Mouse (Mus musculus): ENCODE data around the gene Phc3. TPM values are rescaled to one million over a fixed set of nuclear protein-coding genes. Genes with fewer than 3 reads are reported as not detected.

Gene Phc3
- 3.5 and 3.8 TPM in 2 replicates for polyA plus RNA-seq (2015; fragmentation: Nextera tagmentation; extraction: Ambion mirVana)

DNA sequence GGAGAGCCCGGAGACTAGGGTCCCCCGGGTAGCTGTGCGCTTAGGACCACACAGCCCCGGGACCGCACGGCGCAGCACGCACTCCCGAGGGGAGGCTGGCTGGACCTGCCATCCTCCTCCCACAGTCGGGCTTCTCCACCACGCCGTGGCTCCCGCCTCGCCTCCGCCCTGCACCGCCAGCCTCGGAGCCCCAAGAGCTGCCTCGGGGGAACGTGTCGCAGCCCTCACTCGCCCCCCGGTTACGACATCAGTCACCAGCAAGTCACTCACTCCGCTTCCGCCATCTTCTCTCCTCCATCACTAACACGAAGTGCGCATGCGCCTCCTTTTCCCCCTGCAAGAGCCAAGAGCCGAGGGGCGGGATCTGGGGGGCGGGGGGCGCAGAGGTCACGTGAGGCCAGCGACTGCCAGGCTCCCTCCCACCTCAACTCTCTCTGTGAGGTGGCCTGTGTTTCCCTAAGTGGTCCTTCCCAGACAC lies at the start of gene Phc3:
Phc3 (minus strand) TSS at position 312 of the 478 bp plus-strand sequence.
- WGBS: under 1% methylated on average over 33 of the region's 34 CpGs
- Histone ChIP-seq H3K4me2 (replicated peaks; ENCODE audit: low read depth) (peak within 1 kb of the TSS; percentile 79), H3K9me3 (ENCODE audit: control insufficient read depth) (no peaks in the 10 kb centered on the region), H3K27ac (ENCODE audit: low read depth, low read length) (peak within 1 kb of the TSS; percentile 94), H3K36me3 (ENCODE audit: control insufficient read depth, insufficient read depth) (peaks cover 10% of the 10 kb centered on the region), H3K4me3 (ENCODE audit: low read depth, low read length) (peak within 1 kb of the TSS; percentile 100), H3K27me3 (replicated peaks; ENCODE audit: control insufficient read depth, insufficient read depth, low read length) (no peaks in the 10 kb centered on the region), H3K4me1 (replicated peaks; ENCODE audit: control insufficient read depth, insufficient read depth, low read length) (no peaks in the 10 kb centered on the region; the same call in 1 of the 2 replicates), H3K9ac (ENCODE audit: low read depth, low read length) (peak within 1 kb of the TSS; percentile 85)
- no peak for TF ChIP-seq CTCF (IDR thresholded peaks at IDR 0.05; ENCODE audit: low read depth)
- peak; percentile 71 for ATAC-seq

DNA sequence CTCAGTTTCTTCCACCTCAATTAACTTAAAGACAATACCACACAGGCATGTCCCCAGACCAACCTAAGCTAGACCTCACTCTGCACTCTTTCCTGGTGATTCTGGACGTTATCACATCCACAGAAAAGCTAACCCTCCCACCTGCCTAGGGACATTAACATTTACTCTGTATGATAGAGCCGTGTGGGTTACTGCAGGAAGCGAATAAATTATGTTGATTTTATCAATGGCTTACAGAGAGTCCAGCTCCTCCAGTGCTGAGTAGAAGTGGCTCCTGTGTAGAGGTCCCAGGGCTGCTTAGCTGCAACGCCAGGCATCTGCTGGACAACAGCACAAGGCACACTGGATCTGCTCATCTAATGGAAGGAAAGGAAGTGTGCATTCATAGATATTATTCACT lies 48.4 kb upstream of the Phc3 start:
- Histone ChIP-seq H3K4me1 (replicated peaks; ENCODE audit: control insufficient read depth, insufficient read depth, low read length) (peaks cover 11% of the 10 kb centered on the region; the same call in 1 of the 2 replicates), H3K4me2 (replicated peaks; ENCODE audit: low read depth) (no peak overlapping the region), H3K27ac (ENCODE audit: low read depth, low read length) (no peak overlapping the region), H3K9ac (ENCODE audit: low read depth, low read length) (no peak overlapping the region), H3K9me3 (ENCODE audit: control insufficient read depth) (no peaks in the 10 kb centered on the region), H3K36me3 (ENCODE audit: control insufficient read depth, insufficient read depth) (0 out of 2 replicates have a peak, but pooled peaks cover 4% of the 10 kb centered on the region), H3K4me3 (ENCODE audit: low read depth, low read length) (no peak overlapping the region), H3K27me3 (replicated peaks; ENCODE audit: control insufficient read depth, insufficient read depth, low read length) (no peaks in the 10 kb centered on the region)
- ATAC-seq: no peak
- TF ChIP-seq CTCF (IDR thresholded peaks at IDR 0.05; ENCODE audit: low read depth): no peak
- 58% methylated on average over 4 of the region's 4 CpGs for WGBS

DNA sequence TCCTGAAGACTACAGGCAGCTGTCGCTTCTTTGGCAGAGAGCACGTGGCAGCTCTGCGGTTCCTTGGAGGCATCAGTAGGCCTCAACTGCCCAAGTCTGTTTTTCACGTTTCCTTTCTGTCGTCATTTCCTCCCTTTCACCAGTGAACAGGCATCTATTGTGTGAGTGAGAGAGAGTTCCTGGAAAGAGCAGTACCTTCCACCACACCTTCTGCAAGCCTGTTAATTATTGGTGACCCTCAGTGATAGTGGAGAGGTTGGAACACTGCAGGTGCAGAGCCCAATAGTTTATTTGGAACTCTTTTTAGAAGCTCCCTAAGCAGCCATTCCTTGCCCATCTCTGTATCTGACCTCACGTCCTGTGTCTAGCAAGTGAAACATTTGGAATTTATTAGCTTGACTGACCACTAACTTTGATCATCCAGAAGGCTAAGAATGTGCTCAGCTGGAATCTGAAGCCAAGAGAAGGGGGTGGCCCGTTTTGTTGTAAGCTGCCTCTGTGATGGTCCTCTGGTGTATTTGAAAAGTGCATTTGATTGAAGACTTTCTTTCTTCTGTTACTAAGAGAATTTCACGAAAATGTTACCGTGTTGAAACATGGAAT lies 47.5 kb upstream of the Phc3 start:
- no peaks in the 10 kb centered on the region for H3K9me3 ChIP-seq (ENCODE audit: control insufficient read depth)
- H3K36me3 ChIP-seq (ENCODE audit: control insufficient read depth, insufficient read depth): 0 out of 2 replicates have a peak, but pooled peaks cover 2% of the 10 kb centered on the region
- TF ChIP-seq CTCF (IDR thresholded peaks at IDR 0.05; ENCODE audit: low read depth): no peak
- H3K27me3 ChIP-seq (replicated peaks; ENCODE audit: control insufficient read depth, insufficient read depth, low read length): no peaks in the 10 kb centered on the region
- H3K9ac ChIP-seq (ENCODE audit: low read depth, low read length): no peak overlapping the region
- WGBS: 28% methylated on average over 9 of the region's 9 CpGs
- H3K27ac ChIP-seq (ENCODE audit: low read depth, low read length): peak overlapping the region; percentile 37; the same call in 1 of the 2 replicates
- peak; percentile 83 for ATAC-seq
- H3K4me1 ChIP-seq (replicated peaks; ENCODE audit: control insufficient read depth, insufficient read depth, low read length): peaks cover 11% of the 10 kb centered on the region; the same call in 1 of the 2 replicates
- no peak overlapping the region for H3K4me3 ChIP-seq (ENCODE audit: low read depth, low read length)
- H3K4me2 ChIP-seq (replicated peaks; ENCODE audit: low read depth): no peak overlapping the region

DNA sequence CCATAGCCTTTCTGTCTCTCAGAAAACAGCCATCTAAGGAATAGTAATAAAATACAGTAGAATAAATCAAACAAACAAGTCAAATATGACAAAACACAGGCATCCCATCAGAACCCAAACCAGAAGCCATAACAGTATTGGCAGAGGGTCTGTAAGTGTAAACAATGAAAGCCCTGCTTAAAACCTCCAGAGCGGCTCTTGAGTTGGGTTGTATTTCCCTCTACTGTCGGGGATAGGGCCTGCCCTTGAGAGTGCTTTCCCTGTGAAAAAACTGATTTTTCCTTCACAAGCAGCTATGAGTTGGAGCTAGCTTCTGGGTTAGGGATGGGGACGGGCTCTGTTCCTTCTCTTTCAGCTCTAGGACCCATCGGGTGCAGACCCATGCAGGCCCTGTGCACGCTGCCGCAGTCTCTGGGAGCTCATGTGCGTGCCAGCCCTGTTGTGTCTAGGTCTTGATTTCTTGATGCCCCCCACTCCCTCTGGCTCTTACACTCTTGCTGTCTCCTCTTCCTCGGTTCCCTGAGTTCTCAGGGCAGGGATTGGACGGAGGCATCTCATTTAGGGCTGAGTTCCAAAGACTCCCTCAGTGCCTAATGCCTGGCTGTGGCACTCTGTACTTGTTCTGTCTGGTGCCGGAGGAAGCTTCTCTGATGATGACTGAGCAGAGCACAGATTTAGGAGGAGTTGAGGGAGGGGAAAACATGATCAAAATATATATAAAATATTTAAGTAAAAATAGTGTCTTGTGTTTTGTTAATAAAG lies 46.6 kb upstream of the Phc3 start:
- H3K27me3 ChIP-seq (replicated peaks; ENCODE audit: control insufficient read depth, insufficient read depth, low read length): no peaks in the 10 kb centered on the region
- no peak overlapping the region for H3K4me3 ChIP-seq (ENCODE audit: low read depth, low read length)
- H3K4me1 ChIP-seq (replicated peaks; ENCODE audit: control insufficient read depth, insufficient read depth, low read length): peaks cover 11% of the 10 kb centered on the region; the same call in 1 of the 2 replicates
- TF ChIP-seq CTCF (IDR thresholded peaks at IDR 0.05; ENCODE audit: low read depth): peak; percentile 44
- H3K9me3 ChIP-seq (ENCODE audit: control insufficient read depth): no peaks in the 10 kb centered on the region
- H3K36me3 ChIP-seq (ENCODE audit: control insufficient read depth, insufficient read depth): no peaks in the 10 kb centered on the region
- peak overlapping the region; percentile 37; the same call in 1 of the 2 replicates for H3K27ac ChIP-seq (ENCODE audit: low read depth, low read length)
- H3K9ac ChIP-seq (ENCODE audit: low read depth, low read length): no peak overlapping the region
- ATAC-seq: no peak
- H3K4me2 ChIP-seq (replicated peaks; ENCODE audit: low read depth): 0 out of 2 replicates have a peak overlapping the region, but pooled peaks have one; percentile 1
- WGBS: 68% methylated on average over 10 of the region's 10 CpGs

DNA sequence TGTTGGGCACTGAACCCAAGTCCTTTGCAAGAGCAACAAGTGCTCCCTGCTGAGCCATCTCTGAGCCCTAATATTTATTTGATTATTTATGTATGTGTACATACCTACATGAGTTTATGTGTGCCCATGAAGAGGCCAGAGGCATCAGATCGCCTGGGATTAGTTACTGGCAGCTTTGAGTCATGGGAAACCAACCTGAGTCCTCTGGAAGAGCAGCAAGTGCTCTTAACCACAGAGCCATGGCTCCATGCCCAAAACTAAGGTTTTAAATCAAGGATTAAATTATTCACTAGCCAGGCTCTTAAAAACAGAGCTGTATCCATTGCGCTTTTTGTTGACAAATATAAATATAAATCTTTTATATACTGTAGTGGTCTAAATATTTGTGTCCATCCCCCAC lies 45.2 kb upstream of the Phc3 start:
- ATAC-seq: no peak
- Histone ChIP-seq H3K4me3 (ENCODE audit: low read depth, low read length) (no peak overlapping the region), H3K4me1 (replicated peaks; ENCODE audit: control insufficient read depth, insufficient read depth, low read length) (peaks cover 11% of the 10 kb centered on the region; the same call in 1 of the 2 replicates), H3K36me3 (ENCODE audit: control insufficient read depth, insufficient read depth) (no peaks in the 10 kb centered on the region), H3K4me2 (replicated peaks; ENCODE audit: low read depth) (no peak overlapping the region), H3K9me3 (ENCODE audit: control insufficient read depth) (no peaks in the 10 kb centered on the region), H3K27me3 (replicated peaks; ENCODE audit: control insufficient read depth, insufficient read depth, low read length) (no peaks in the 10 kb centered on the region), H3K27ac (ENCODE audit: low read depth, low read length) (no peak overlapping the region), H3K9ac (ENCODE audit: low read depth, low read length) (no peak overlapping the region)
- WGBS: 78% methylated on average over 2 of the region's 2 CpGs
- TF ChIP-seq CTCF (IDR thresholded peaks at IDR 0.05; ENCODE audit: low read depth): no peak
